Mouse (Mus musculus) intestine, embryonic 16.5 days (tissue): ENCODE results near the gene Zscan12. TPM values are rescaled to one million over a fixed set of nuclear protein-coding genes. Genes with fewer than 3 reads are reported as not detected.

Source experiments
- ATAC-seq: fragments of 200-750 bp; cut with Nextera tagmentation; 2 replicates; pipeline ENCODE4 v1.8.0; 2017; ENCODE audit warnings: moderate TSS enrichment, moderate library complexity
- H3K27ac ChIP-seq: fragments of 300-500 bp; sonication (generic); 2 replicates; pipeline ENCODE4 v1.5.1; 2014; ENCODE audit warnings: mild to moderate bottlenecking, low read length
- H3K27me3 ChIP-seq: fragments of 300-500 bp; sonication (generic); replicated peaks from 2 replicates; pipeline ENCODE4 v1.6.1; 2014; ENCODE audit warnings: low read length, control low read depth, mixed read lengths; ENCODE audit not compliant: control insufficient read depth, insufficient read depth
- H3K36me3 ChIP-seq: fragments of 300-500 bp; sonication (generic); 2 replicates; pipeline ENCODE4 v1.6.1; 2014; ENCODE audit warnings: low read length, control low read depth; ENCODE audit not compliant: control insufficient read depth, insufficient read depth
- H3K4me1 ChIP-seq: fragments of 300-500 bp; sonication (generic); 2 replicates; pipeline ENCODE4 v1.6.1; 2014; ENCODE audit warnings: low read length, control low read depth, mixed read lengths; ENCODE audit not compliant: control insufficient read depth, insufficient read depth
- H3K4me2 ChIP-seq: fragments of 300-500 bp; sonication (generic); 2 replicates; pipeline ENCODE4 v1.6.1; 2014; ENCODE audit warnings: low read depth, low read length, control low read depth
- H3K4me3 ChIP-seq: fragments of 300-500 bp; sonication (generic); 2 replicates; pipeline ENCODE4 v1.5.1; 2014; ENCODE audit warnings: mild to moderate bottlenecking, low read length
- H3K9ac ChIP-seq: fragments of 300-500 bp; sonication (generic); 2 replicates; pipeline ENCODE4 v1.6.1; 2014; ENCODE audit warnings: low read depth, low read length
- H3K9me3 ChIP-seq: fragments of 300-500 bp; sonication (generic); 2 replicates; pipeline ENCODE4 v1.6.1; 2016; ENCODE audit warnings: low read length, control low read depth; ENCODE audit not compliant: control insufficient read depth
- WGBS: fragments of 180-500 bp; shearing (Covaris S2); extraction: QIAGEN DNeasy Blood & Tissue Kit; methylation state at CpG from one replicate; pipeline ENCODE4 v1.1.7; 2014; 5-methylcytosine and 5-hydroxymethylcytosine counted together
- polyA plus RNA-seq: library from polyadenylated mRNA; unstranded; fragments of >200 nt; fragmentation: Nextera tagmentation; extraction: Ambion mirVana; gene quantifications from 2 replicates; pipeline ENCODE4 v1.2.1, GENCODE M21; 2015

The Zscan12 gene
- polyA plus RNA-seq, 1 experiment from 2014 or later = 6.6 TPM

GRCm38 (mm10) chr13:21397486-21397885 lies 34.9 kb downstream of the Zscan12 start:
- 84% methylated on average over 2 of the region's 2 CpGs for WGBS
- no peak overlapping the region for H3K4me2 ChIP-seq
- ATAC-seq = no peak
- H3K9ac ChIP-seq = no peak overlapping the region
- H3K4me1 ChIP-seq = peaks cover 8% of the 10 kb centered on the region; the same call in 1 of the 2 replicates
- H3K27me3 ChIP-seq = no peaks in the 10 kb centered on the region
- H3K36me3 ChIP-seq = peaks cover 18% of the 10 kb centered on the region
- H3K9me3 ChIP-seq = no peaks in the 10 kb centered on the region
- H3K27ac ChIP-seq = no peak overlapping the region
- H3K4me3 ChIP-seq = no peak overlapping the region

- Histone ChIP-seq H3K36me3 (no peaks in the 10 kb centered on the region), H3K4me3 (peak overlapping the region; percentile 77), H3K27me3 (no peaks in the 10 kb centered on the region), H3K9ac (peak overlapping the region; percentile 50; the same call in 1 of the 2 replicates), H3K27ac (no peak overlapping the region), H3K9me3 (no peaks in the 10 kb centered on the region), H3K4me2 (peak overlapping the region; percentile 72), H3K4me1 (peaks cover 8% of the 10 kb centered on the region; the same call in 1 of the 2 replicates)
- ATAC-seq = no peak
- WGBS = 64% methylated on average over 3 of the region's 3 CpGs
Observed at GRCm38 (mm10) chr13:21401166-21401565, 38.5 kb downstream of the Zscan12 start.

GRCm38 (mm10) chr13:21401636-21402286 lies 39.1 kb downstream of the Zscan12 start:
- Histone ChIP-seq H3K27me3 (no peaks in the 10 kb centered on the region), H3K27ac (peak overlapping the region; percentile 74), H3K4me2 (peak overlapping the region; percentile 72), H3K9me3 (no peaks in the 10 kb centered on the region), H3K4me3 (peak overlapping the region; percentile 77), H3K36me3 (no peaks in the 10 kb centered on the region), H3K9ac (peak overlapping the region; percentile 89), H3K4me1 (peaks cover 8% of the 10 kb centered on the region; the same call in 1 of the 2 replicates)
- ATAC-seq = peak; percentile 48
- WGBS = 10% methylated on average over 12 of the region's 12 CpGs

GRCm38 (mm10) chr13:21402287-21402846 lies 39.7 kb downstream of the Zscan12 start, which contains the start of gene Zkscan3:
Zkscan3 (minus strand) TSS chr13:21402755.
- Histone ChIP-seq H3K4me1 (peaks cover 8% of the 10 kb centered on the region; the same call in 1 of the 2 replicates), H3K4me2 (peak within 1 kb of the TSS; percentile 72), H3K9ac (peak within 1 kb of the TSS; percentile 89), H3K36me3 (no peaks in the 10 kb centered on the region), H3K9me3 (no peaks in the 10 kb centered on the region), H3K27ac (peak within 1 kb of the TSS; percentile 74), H3K4me3 (peak within 1 kb of the TSS; percentile 77), H3K27me3 (no peaks in the 10 kb centered on the region)
- under 1% methylated on average over 35 of the region's 35 CpGs for WGBS
- ATAC-seq = peak; percentile 96

- Histone ChIP-seq H3K4me2 (no peak overlapping the region), H3K9ac (peak overlapping the region; percentile 89), H3K4me1 (peaks cover 8% of the 10 kb centered on the region; the same call in 1 of the 2 replicates), H3K27me3 (no peaks in the 10 kb centered on the region), H3K27ac (no peak overlapping the region), H3K36me3 (no peaks in the 10 kb centered on the region), H3K4me3 (peak overlapping the region; percentile 77), H3K9me3 (no peaks in the 10 kb centered on the region)
- peak; percentile 39; the same call in 1 of the 2 replicates for ATAC-seq
- 0% methylated on average over 2 of the region's 2 CpGs for WGBS
Observed at GRCm38 (mm10) chr13:21402848-21403247, 40.2 kb downstream of the Zscan12 start.

GRCm38 (mm10) chr13:21407341-21407740 lies 44.7 kb downstream of the Zscan12 start:
- H3K27me3 ChIP-seq = no peaks in the 10 kb centered on the region

GRCm38 (mm10) chr13:21407969-21408804 lies 45.6 kb downstream of the Zscan12 start:
- peak; percentile 96 for ATAC-seq
- Histone ChIP-seq H3K27ac (peak overlapping the region; percentile 70), H3K36me3 (no peaks in the 10 kb centered on the region), H3K4me3 (peak overlapping the region; percentile 54), H3K9ac (peak overlapping the region; percentile 78), H3K9me3 (no peaks in the 10 kb centered on the region), H3K27me3 (no peaks in the 10 kb centered on the region), H3K4me2 (peak overlapping the region; percentile 82), H3K4me1 (no peaks in the 10 kb centered on the region)
- whole genome bisulfite sequencing = 3% methylated on average over 27 of the region's 27 CpGs

More at GRCm38 (mm10) chr13:21407341-21407740, 44.7 kb downstream of the Zscan12 start:
- WGBS = 83% methylated on average over 11 of the region's 11 CpGs
- H3K4me2 ChIP-seq = no peak overlapping the region
- no peak overlapping the region for H3K27ac ChIP-seq
- no peaks in the 10 kb centered on the region for H3K4me1 ChIP-seq
- ATAC-seq = no peak
- no peaks in the 10 kb centered on the region for H3K36me3 ChIP-seq
- no peak overlapping the region for H3K9ac ChIP-seq
- H3K9me3 ChIP-seq = no peaks in the 10 kb centered on the region
- no peak overlapping the region for H3K4me3 ChIP-seq

- peak overlapping the region; percentile 70 for H3K27ac ChIP-seq
- no peaks in the 10 kb centered on the region for H3K36me3 ChIP-seq
- 55% methylated on average over 11 of the region's 11 CpGs for WGBS
- no peaks in the 10 kb centered on the region for H3K4me1 ChIP-seq
- peak overlapping the region; percentile 78 for H3K9ac ChIP-seq
- peak overlapping the region; percentile 82 for H3K4me2 ChIP-seq
- H3K27me3 ChIP-seq = no peaks in the 10 kb centered on the region
- no peak; the same call in 1 of the 2 replicates for ATAC-seq
- H3K4me3 ChIP-seq = peak overlapping the region; percentile 54
- H3K9me3 ChIP-seq = no peaks in the 10 kb centered on the region
Observed at GRCm38 (mm10) chr13:21408805-21409459, 46.3 kb downstream of the Zscan12 start.
